Mouse (Mus musculus): ENCODE data around the gene Sema4b. TPM values are rescaled to one million over a fixed set of nuclear protein-coding genes. Genes with fewer than 3 reads are reported as not detected.

Sema4b gene
- total and polyA plus RNA-seq, 3 experiments, result 10.9 to 17.3 TPM; not detected in 1

DNA sequence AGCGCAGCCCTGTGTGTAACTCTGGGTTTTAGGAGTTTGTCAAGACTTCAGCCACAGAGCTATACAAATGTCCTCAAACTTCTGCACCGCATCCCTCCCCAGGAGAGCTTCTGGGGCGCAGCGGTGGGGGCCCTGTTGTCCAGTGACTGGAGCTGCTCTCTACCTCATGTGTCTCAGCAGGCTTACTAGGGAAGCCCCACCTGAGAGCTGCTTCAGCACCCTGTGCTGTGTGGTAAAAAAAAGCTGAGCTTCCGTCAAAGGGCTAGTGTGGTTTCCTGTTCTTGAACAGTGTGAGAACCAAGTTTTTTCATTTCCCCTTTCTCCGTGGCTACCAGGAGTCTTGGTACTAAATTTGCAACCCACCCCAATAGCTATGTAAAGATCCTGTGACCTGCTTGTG is 23.0 kb downstream of the Sema4b start:
- H3K9me3 ChIP-seq (replicated peaks; ENCODE audit: insufficient read depth, low read length), result no peaks in the 10 kb centered on the region
- no peaks in the 10 kb centered on the region for H3K27me3 ChIP-seq (ENCODE audit: control insufficient read depth in 1 of 2, insufficient read depth in 2 of 2, low read length in 2 of 2)
- H3K27ac ChIP-seq (ENCODE audit: control insufficient read depth, low read depth, low read length), result peak overlapping the region; percentile 100
- peak; percentile 90 for DNase-seq (ENCODE audit: low read depth, low spot score)
- peaks cover 48% of the 10 kb centered on the region for H3K79me2 ChIP-seq (ENCODE audit: control insufficient read depth, insufficient read depth, low read length, poor library complexity)
- peak overlapping the region; percentile 75 for H3K9ac ChIP-seq (ENCODE audit: control insufficient read depth, low read depth, low read length, poor library complexity, severe bottlenecking)
- H3K4me1 ChIP-seq (ENCODE audit: control insufficient read depth in 1 of 2, insufficient read depth in 2 of 2, low read length in 2 of 2), result peaks cover 23 to 60% of the 10 kb centered on the region in 2 experiments
- H3K4me3 ChIP-seq (ENCODE audit: control insufficient read depth in 1 of 2, insufficient read depth in 1 of 2, low read depth in 2 of 2, low read length in 2 of 2), result peak overlapping the region; percentile 40 to 42
- H3K36me3 ChIP-seq (ENCODE audit: control insufficient read depth in 1 of 2, insufficient read depth in 2 of 2, low read length in 2 of 2), result peaks cover 1 to 49% of the 10 kb centered on the region in 2 experiments; a peak in 3 of 4 replicates
- TF ChIP-seq ZKSCAN1 (IDR thresholded peaks at IDR 0.05; ENCODE audit: low read depth, low read length) (no peak), USF1 (IDR thresholded peaks at IDR 0.05; ENCODE audit: low read depth, low read length) (no peak), MAZ (IDR thresholded peaks at IDR 0.05; ENCODE audit: low read depth, low read length) (0 out of 2 replicates have a peak, but pooled peaks have one; percentile 57), CTCF (IDR thresholded peaks at IDR 0.05 in 2 of 3, conservative IDR thresholded peaks at IDR 0.05 in 1 of 3; ENCODE audit: control insufficient read depth in 1 of 3, insufficient read depth in 1 of 3, low read depth in 2 of 3, low read length in 3 of 3, poor library complexity in 1 of 3, severe bottlenecking in 1 of 3) (no peak), MYC (IDR thresholded peaks at IDR 0.05; ENCODE audit: low read depth, low read length) (peak; percentile 90), ETS1 (IDR thresholded peaks at IDR 0.05; ENCODE audit: low read depth, low read length) (peak; percentile 82), CHD1 (IDR thresholded peaks at IDR 0.05; ENCODE audit: low read depth, low read length) (0 out of 2 replicates have a peak, but pooled peaks have one; percentile 70), NELFE (IDR thresholded peaks at IDR 0.05; ENCODE audit: low read depth, low read length) (peak; percentile 58), TCF12 (IDR thresholded peaks at IDR 0.05; ENCODE audit: low read depth, low read length) (peak; percentile 62), NRF1 (IDR thresholded peaks at IDR 0.05; ENCODE audit: insufficient read depth, low read depth, low read length, poor library complexity, severe bottlenecking) (no peak), E2F4 (IDR thresholded peaks at IDR 0.05; ENCODE audit: borderline replicate concordance, low read depth, low read length) (no peak), MEF2A (IDR thresholded peaks at IDR 0.05; ENCODE audit: extremely low read depth, insufficient replicate concordance, low read depth, low read length, poor library complexity, severe bottlenecking) (no peak), GABPA (IDR thresholded peaks at IDR 0.05; ENCODE audit: low read depth, low read length) (no peak), CHD2 (IDR thresholded peaks at IDR 0.05; ENCODE audit: low read length) (0 out of 2 replicates have a peak, but pooled peaks have one; percentile 13), TBP (IDR thresholded peaks at IDR 0.05; ENCODE audit: low read depth, low read length) (peak; percentile 68), POLR2A (IDR thresholded peaks at IDR 0.05; ENCODE audit: control insufficient read depth in 1 of 2, insufficient read depth in 1 of 2, low read depth in 1 of 2, low read length in 2 of 2, poor library complexity in 1 of 2) (peak in 1 of 2 experiments; percentile 45; a peak in 1 of 4 replicates), RAD21 (IDR thresholded peaks at IDR 0.05; ENCODE audit: low read depth, low read length) (no peak; the same call in 1 of the 2 replicates), POLR2AphosphoS5 (IDR thresholded peaks at IDR 0.05; ENCODE audit: borderline replicate concordance, low read depth, low read length) (no peak), MYB (IDR thresholded peaks at IDR 0.05; ENCODE audit: low read depth, low read length) (no peak), ZNF384 (IDR thresholded peaks at IDR 0.05; ENCODE audit: low read depth, low read length) (peak; percentile 97), MAFK (IDR thresholded peaks at IDR 0.05; ENCODE audit: borderline replicate concordance, low read depth, low read length) (no peak), ELF1 (IDR thresholded peaks at IDR 0.05; ENCODE audit: low read depth, low read length) (peak; percentile 53; the same call in 1 of the 2 replicates), SMC3 (IDR thresholded peaks at IDR 0.05; ENCODE audit: low read depth, low read length) (no peak), EP300 (IDR thresholded peaks at IDR 0.05; ENCODE audit: low read depth in 1 of 2, low read length in 2 of 2) (peak; percentile 74 to 79), UBTF (IDR thresholded peaks at IDR 0.05; ENCODE audit: borderline replicate concordance, insufficient read depth, low read depth, low read length) (no peak), MXI1 (IDR thresholded peaks at IDR 0.05; ENCODE audit: low read depth, low read length) (peak; percentile 60), RCOR1 (IDR thresholded peaks at IDR 0.05; ENCODE audit: low read depth, low read length) (peak; percentile 69), GATA1 (IDR thresholded peaks at IDR 0.05; ENCODE audit: low read depth, low read length) (no peak), MAX (IDR thresholded peaks at IDR 0.05; ENCODE audit: low read length) (peak; percentile 69), TAL1 (IDR thresholded peaks at IDR 0.05; ENCODE audit: low read length) (no peak), JUND (IDR thresholded peaks at IDR 0.05; ENCODE audit: low read depth, low read length) (no peak), POLR2AphosphoS2 (IDR thresholded peaks at IDR 0.05; ENCODE audit: low read length) (no peak), BHLHE40 (IDR thresholded peaks at IDR 0.05; ENCODE audit: borderline replicate concordance, low read depth, low read length) (no peak), ZMIZ1 (IDR thresholded peaks at IDR 0.05; ENCODE audit: low read depth, low read length) (peak; percentile 50; the same call in 1 of the 2 replicates), KAT2A (conservative IDR thresholded peaks at IDR 0.05; ENCODE audit: low read depth, low read length) (no peak), HCFC1 (IDR thresholded peaks at IDR 0.05; ENCODE audit: low read depth, low read length) (peak; percentile 69), USF2 (IDR thresholded peaks at IDR 0.05; ENCODE audit: borderline replicate concordance in 1 of 2, insufficient read depth in 1 of 2, low read depth in 1 of 2, low read length in 2 of 2) (no peak)

Data from MEL (cell line).